Mouse (Mus musculus): Measurements from ENCODE around the gene Gpc3. TPM values are rescaled to one million over a fixed set of nuclear protein-coding genes. Genes with fewer than 3 reads are reported as not detected.

Gpc3 gene
- polyA plus RNA-seq (2015; fragmentation: Nextera tagmentation; extraction: Ambion mirVana), result 382 and 398 TPM in 2 replicates

GRCm38 (mm10) chrX:52613328-52614030 is at the start of gene Gpc3:
Gene Gpc3 (minus strand): TSS chrX:52613950.

MicroRNAs within 50 kb of the gene (microRNA counts, 519-probe panel; counts per million panel counts)
- 296 counts per million, percentile 58 among the panel's probes with 10 or more counts for microRNA mmu-miR-717

Small RNA genes lying within 50 kb of the gene (microRNA-seq; reads per million reads assigned to microRNA genes)
- gene Mir6384 (0 reads per million in 2 experiments), gene Mir717 (0 reads per million in 2 experiments)

Other genes with a start within 250 kb of the Gpc3 start
- gene Ccdc160, start 177.2 kb upstream of the Gpc3 start, polyA plus RNA-seq (2015; fragmentation: Nextera tagmentation; extraction: Ambion mirVana), result 0.16 and 0.24 TPM in 2 replicates